Mouse (Mus musculus) T-helper 2 cell (primary cell): ENCODE measurements at regions not wholly inside any gene's neighbourhood (a gene's known extent, or its start where the extent isn't known, plus 50 kb on each side); places are given as distances from the start of the nearest gene placed in this dataset.

Experiments
- in situ Hi-C: fragments of 300-600 bp; cut with MboI, MseI; formaldehyde crosslinking; loops from one replicate; pipeline ENCODE4 v1.15.1; 2025; ENCODE audit warnings: high pct_unique_total_duplicates

- in situ Hi-C loops = no loop called here
Observed at GRCm38 (mm10) chr16:87234199-87234598, 119.8 kb upstream of the N6amt1 start.

GRCm38 (mm10) chr16:87225595-87225994 lies 128.4 kb upstream of the N6amt1 start:
- in situ Hi-C loops = no loop called here

- in situ Hi-C loops = no loop called here
Observed at GRCm38 (mm10) chr16:87225085-87225484, 128.9 kb upstream of the N6amt1 start.

- in situ Hi-C loops = no loop called here
Observed at GRCm38 (mm10) chr16:87224024-87224423, 130.0 kb upstream of the N6amt1 start.

- in situ Hi-C loops = no loop called here
Observed at GRCm38 (mm10) chr16:87220611-87221010, 133.4 kb upstream of the N6amt1 start.

- in situ Hi-C loops = no loop called here
Observed at GRCm38 (mm10) chr16:87220201-87220600, 133.8 kb upstream of the N6amt1 start.

GRCm38 (mm10) chr16:87207875-87208274 lies 146.1 kb upstream of the N6amt1 start:
- in situ Hi-C loops = no loop called here

GRCm38 (mm10) chr16:87190471-87190870 lies 163.5 kb upstream of the N6amt1 start:
- in situ Hi-C loops = no loop called here

- in situ Hi-C loops = no loop called here
Observed at GRCm38 (mm10) chr16:87188737-87189136, 165.2 kb upstream of the N6amt1 start.

- in situ Hi-C loops = no loop called here
Observed at GRCm38 (mm10) chr16:87172395-87172794, 181.6 kb upstream of the N6amt1 start.

- in situ Hi-C loops = no loop called here
Observed at GRCm38 (mm10) chr16:87139301-87139700, 214.7 kb upstream of the N6amt1 start.

GRCm38 (mm10) chr16:87136503-87136902 lies 217.5 kb upstream of the N6amt1 start:
- in situ Hi-C loops = no loop called here

GRCm38 (mm10) chr16:87134452-87134851 lies 219.5 kb upstream of the N6amt1 start:
- in situ Hi-C loops = no loop called here

GRCm38 (mm10) chr16:87133874-87134273 lies 220.1 kb upstream of the N6amt1 start:
- in situ Hi-C loops = no loop called here

GRCm38 (mm10) chr16:87132082-87132481 lies 221.9 kb upstream of the N6amt1 start:
- in situ Hi-C loops = no loop called here

- in situ Hi-C loops = no loop called here
Observed at GRCm38 (mm10) chr16:87130733-87131640, 223.0 kb upstream of the N6amt1 start.

GRCm38 (mm10) chr16:87129021-87129420 lies 225.0 kb upstream of the N6amt1 start:
- in situ Hi-C loops = no loop called here

GRCm38 (mm10) chr16:87128230-87128629 lies 225.8 kb upstream of the N6amt1 start:
- in situ Hi-C loops = no loop called here

- in situ Hi-C loops = no loop called here
Observed at GRCm38 (mm10) chr16:87124519-87124918, 229.5 kb upstream of the N6amt1 start.

- in situ Hi-C loops = no loop called here
Observed at GRCm38 (mm10) chr16:87103599-87103998, 250.4 kb upstream of the N6amt1 start.

GRCm38 (mm10) chr16:87102057-87102456 lies 251.9 kb upstream of the N6amt1 start:
- in situ Hi-C loops = no loop called here

GRCm38 (mm10) chr16:87092011-87092410 lies 262.0 kb upstream of the N6amt1 start:
- in situ Hi-C loops = loop anchor here (10.0 kb wide), 1 partner anchor 1813 kb away; no protein-coding TSS in a partner anchor

GRCm38 (mm10) chr16:87089322-87089721 lies 264.7 kb upstream of the N6amt1 start:
- in situ Hi-C loops = no loop called here
